Mouse (Mus musculus) spleen, adult 2 months (tissue): ENCODE measurements around the gene Kifc1.

Source experiments
- CTCF ChIP-seq: fragments of 200-500 bp; IDR thresholded peaks from 2 replicates; pipeline ENCODE4 v1.5.1; 2011; ENCODE audit warnings: mild to moderate bottlenecking, inconsistent platforms; ENCODE audit not compliant: insufficient read depth, insufficient read length, insufficient replicate concordance; ENCODE audit errors: extremely low read depth
- POLR2A ChIP-seq: fragments of 200-500 bp; IDR thresholded peaks from 2 replicates; pipeline ENCODE4 v1.6.1; 2011; ENCODE audit warnings: low read depth, low read length, inconsistent platforms

DNA sequence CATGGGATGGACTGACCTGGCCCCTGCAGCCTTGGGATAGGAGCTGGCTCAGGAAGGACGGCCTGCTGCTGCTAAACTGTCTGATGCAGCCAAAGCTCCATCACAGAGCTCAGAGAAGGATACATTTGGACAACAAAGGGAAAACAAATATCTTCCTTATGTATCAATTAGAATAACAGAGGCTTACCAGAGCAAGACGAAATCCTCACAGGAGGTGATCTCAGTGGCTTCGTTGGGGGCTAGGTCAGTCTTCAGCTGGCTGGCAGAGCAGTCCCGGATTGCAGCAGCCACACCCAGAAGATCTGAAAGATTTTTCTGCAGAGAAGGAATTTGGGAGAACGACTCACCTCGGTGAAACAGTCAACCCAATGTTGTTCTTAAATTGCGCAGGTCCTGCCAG lies 2.0 kb upstream of the Kifc1 start:
- no peak for TF ChIP-seq CTCF
- TF ChIP-seq POLR2A, result no peak
